Mouse (Mus musculus) adrenal gland, adult 2 months (tissue): ENCODE data around the gene Ptgfr. TPM values are rescaled to one million over a fixed set of nuclear protein-coding genes. Genes with fewer than 3 reads are reported as not detected.

ENCODE experiments used
- DNase-seq: peaks from one replicate; pipeline ENCODE4 v3.0.0; 2021
- long read RNA-seq: library from polyadenylated mRNA; stranded (forward); transcript quantifications from one replicate; pipeline ENCODE4 v2.0.0, GENCODE M21; 2021
- polyA plus RNA-seq: library from polyadenylated mRNA; depleted of rRNA; stranded (reverse); fragments of >200 nt; gene quantifications from 2 replicates; pipeline ENCODE4 v1.2.3, GENCODE M21; 2012; rRNA removed
- total RNA-seq, 2 experiments: library from RNA; stranded (reverse); gene quantifications; 2 replicates each; pipeline ENCODE4 v1.2.3; 2021

Gene Ptgfr
- total RNA-seq (under 1 TPM; 0.49 to 0.97 TPM), polyA plus RNA-seq (0.04 and 0.07 TPM in 2 replicates)
- long read RNA-seq, full-length matches to known transcripts, result 1 of 1 reads
- long read RNA-seq, partial matches to known transcripts, result 0 of 1 reads
- long read RNA-seq, other reads (novel, unspliced or antisense), result 0 of 1 reads

GRCm38 (mm10) chr3:151836871-151837680 lies at the start of gene Ptgfr:
Gene Ptgfr (minus strand): TSS chr3:151837630.
- DNase-seq, result peak; percentile 58

GRCm38 (mm10) chr3:151883881-151884280 lies 46.5 kb upstream of the Ptgfr start:
- no peak for DNase-seq

- DNase-seq, result no peak
Measured at GRCm38 (mm10) chr3:151879981-151880380, 42.6 kb upstream of the Ptgfr start.

- DNase-seq, result no peak
Measured at GRCm38 (mm10) chr3:151868970-151869369, 31.5 kb upstream of the Ptgfr start.

- no peak for DNase-seq
Measured at GRCm38 (mm10) chr3:151851344-151851743, 13.9 kb upstream of the Ptgfr start.

GRCm38 (mm10) chr3:151850621-151851020 lies 13.2 kb upstream of the Ptgfr start:
- no peak for DNase-seq

- DNase-seq, result no peak
Measured at GRCm38 (mm10) chr3:151846292-151846691, 8.9 kb upstream of the Ptgfr start.

GRCm38 (mm10) chr3:151844361-151845154 lies 7.1 kb upstream of the Ptgfr start:
- DNase-seq, result no peak

GRCm38 (mm10) chr3:151840688-151841087 lies 3.3 kb upstream of the Ptgfr start:
- no peak for DNase-seq

GRCm38 (mm10) chr3:151838372-151838771 lies 942 bp upstream of the Ptgfr start:
- DNase-seq, result no peak

GRCm38 (mm10) chr3:151837749-151838148 lies 319 bp upstream of the Ptgfr start:
- no peak for DNase-seq

GRCm38 (mm10) chr3:151836451-151836850 lies 979 bp downstream of the Ptgfr start:
- no peak for DNase-seq

GRCm38 (mm10) chr3:151835831-151836230 lies 1.6 kb downstream of the Ptgfr start:
- DNase-seq, result no peak

- no peak for DNase-seq
Measured at GRCm38 (mm10) chr3:151827950-151828610, 9.3 kb downstream of the Ptgfr start.

GRCm38 (mm10) chr3:151819811-151820210 lies 17.6 kb downstream of the Ptgfr start:
- DNase-seq, result no peak

GRCm38 (mm10) chr3:151818265-151818664 lies 19.2 kb downstream of the Ptgfr start:
- DNase-seq, result peak; percentile 59

- no peak for DNase-seq
Measured at GRCm38 (mm10) chr3:151808613-151809012, 28.8 kb downstream of the Ptgfr start.

- no peak for DNase-seq
Measured at GRCm38 (mm10) chr3:151788622-151789021, 48.8 kb downstream of the Ptgfr start.

GRCm38 (mm10) chr3:151775089-151775488 lies 62.3 kb downstream of the Ptgfr start:
- peak; percentile 25 for DNase-seq

- DNase-seq, result peak; percentile 42
Measured at GRCm38 (mm10) chr3:151771074-151771473, 66.4 kb downstream of the Ptgfr start.

GRCm38 (mm10) chr3:151749737-151750136 lies 87.7 kb downstream of the Ptgfr start, which contains the start of gene Ifi44:
Gene Ifi44 (minus strand): TSS chr3:151749960.
- DNase-seq, result no peak

GRCm38 (mm10) chr3:151748514-151748913 lies 88.9 kb downstream of the Ptgfr start:
- no peak for DNase-seq
